Mouse (Mus musculus) colon, adult 2 months (tissue): ENCODE data around the gene Fkbp6. TPM values are rescaled to one million over a fixed set of nuclear protein-coding genes. Genes with fewer than 3 reads are reported as not detected.

Source experiments
- polyA plus RNA-seq: library from polyadenylated mRNA; depleted of rRNA; stranded (reverse); fragments of >200 nt; gene quantifications from 2 replicates; pipeline ENCODE4 v1.2.3, GENCODE M21; 2012; rRNA removed

The Fkbp6 gene
- not detected in 2 replicates for polyA plus RNA-seq

GRCm38 (mm10) chr5:135349862-135350261, at the start of gene Fkbp6:
Fkbp6 (minus strand) TSS chr5:135350044.

GRCm38 (mm10) chr5:135394004-135394823, 44.4 kb upstream of the Fkbp6 start, which contains the start of gene Pom121:
Pom121 (minus strand) TSS chr5:135394546.

GRCm38 (mm10) chr5:135369787-135370654, 20.2 kb upstream of the Fkbp6 start, which contains the start of gene Nsun5:
Nsun5 (plus strand) TSS chr5:135369953.

GRCm38 (mm10) chr5:135352995-135353394, 3.2 kb upstream of the Fkbp6 start, which contains the start of gene Trim50:
Trim50 (plus strand) TSS chr5:135353295.

GRCm38 (mm10) chr5:135251079-135251454, 98.8 kb downstream of the Fkbp6 start, which contains the start of gene Fzd9:
Fzd9 (minus strand) TSS chr5:135251230.

Other genes starting within 250 kb of the Fkbp6 start
- 8.5 and 11.8 TPM in 2 replicates for gene Tbl2, start 200.4 kb downstream of the Fkbp6 start, polyA plus RNA-seq
- 27.8 and 32.4 TPM in 2 replicates for gene Bcl7b, start 181.8 kb downstream of the Fkbp6 start, polyA plus RNA-seq
- gene Baz1b, start 162.8 kb downstream of the Fkbp6 start, polyA plus RNA-seq, result 16.3 and 18.2 TPM in 2 replicates
- 8.6 and 14.8 TPM in 2 replicates for gene Fzd9, start 98.8 kb downstream of the Fkbp6 start, polyA plus RNA-seq
- 0.12 TPM in 1 of 2 replicates, not detected in the other for gene Trim50, start 3.3 kb upstream of the Fkbp6 start, polyA plus RNA-seq
- 22.9 and 26.8 TPM in 2 replicates for gene Nsun5, start 19.9 kb upstream of the Fkbp6 start, polyA plus RNA-seq
- gene Pom121, start 44.5 kb upstream of the Fkbp6 start, polyA plus RNA-seq, result 16.1 and 23.1 TPM in 2 replicates
- gene Hip1, start 195.1 kb upstream of the Fkbp6 start, polyA plus RNA-seq, result 5.4 and 7.1 TPM in 2 replicates
- gene Ccl26, start 213.5 kb upstream of the Fkbp6 start, polyA plus RNA-seq, result not detected in 2 replicates
- 0.26 and 0.43 TPM in 2 replicates for gene Ccl24, start 223.0 kb upstream of the Fkbp6 start, polyA plus RNA-seq